Mouse (Mus musculus) liver, adult 2 months (tissue): ENCODE measurements at regions not wholly inside any gene's neighbourhood (a gene's known extent, or its start where the extent isn't known, plus 50 kb on each side); places are given as distances from the start of the nearest gene placed in this dataset.

ENCODE experiments used
- DNase-seq: peaks from one replicate; pipeline ENCODE4 v3.0.0-alpha.2; 2011; ENCODE audit warnings: low read depth, low spot score; ENCODE audit errors: extremely low read depth
- H3K27ac ChIP-seq: fragments of 200-500 bp; replicated peaks from 2 replicates; pipeline ENCODE4 v1.5.1; 2012; ENCODE audit warnings: low read depth, mild to moderate bottlenecking, control low read depth, inconsistent platforms, low read length; ENCODE audit not compliant: insufficient read depth
- H3K27me3 ChIP-seq: fragments of 200-500 bp; 2 replicates; pipeline ENCODE4 v1.6.1; 2012; ENCODE audit warnings: mild to moderate bottlenecking, moderate library complexity, low read length, inconsistent platforms; ENCODE audit not compliant: control insufficient read depth, insufficient read depth
- H3K36me3 ChIP-seq: fragments of 200-500 bp; 2 replicates; pipeline ENCODE4 v1.6.1; 2012; ENCODE audit warnings: low read length, inconsistent platforms; ENCODE audit not compliant: control insufficient read depth, insufficient read depth
- H3K4me1 ChIP-seq: fragments of 200-500 bp; 2 replicates; pipeline ENCODE4 v1.6.1; 2011; ENCODE audit warnings: low read length; ENCODE audit not compliant: control insufficient read depth, insufficient read depth
- H3K4me3 ChIP-seq: fragments of 200-500 bp; 2 replicates; pipeline ENCODE4 v1.5.1; 2011; ENCODE audit warnings: low read depth, mild to moderate bottlenecking, control low read depth, low read length, moderate library complexity; ENCODE audit not compliant: insufficient read depth
- H3K79me2 ChIP-seq: fragments of 200-500 bp; 2 replicates; pipeline ENCODE4 v1.6.1; 2012; ENCODE audit warnings: inconsistent platforms, mild to moderate bottlenecking, low read length, moderate library complexity; ENCODE audit not compliant: control insufficient read depth, insufficient read depth
- H3K9ac ChIP-seq: fragments of 200-500 bp; 2 replicates; pipeline ENCODE4 v1.6.1; 2012; ENCODE audit warnings: low read depth, mild to moderate bottlenecking, control low read depth, inconsistent platforms, low read length
- CTCF ChIP-seq: fragments of 200-500 bp; IDR thresholded peaks from 2 replicates; pipeline ENCODE4 v1.5.1; 2011; ENCODE audit warnings: low read depth, low read length, control low read depth
- POLR2A ChIP-seq: fragments of 200-500 bp; IDR thresholded peaks from 2 replicates; pipeline ENCODE4 v1.6.1; 2011; ENCODE audit warnings: low read length, control low read depth; ENCODE audit not compliant: insufficient read depth; ENCODE audit errors: extremely low read depth
- WGBS: fragments of 180-500 bp; shearing (Covaris S2); methylation state at CpG from one replicate; pipeline ENCODE4 v1.1.7; 2018; 5-methylcytosine and 5-hydroxymethylcytosine counted together

GRCm38 (mm10) chr4:55894116-55894885 lies 362.0 kb upstream of the Klf4 start:
- DNase-seq, result no peak
- H3K36me3 ChIP-seq, result no peaks in the 10 kb centered on the region
- H3K4me3 ChIP-seq, result no peak overlapping the region
- H3K27me3 ChIP-seq, result peaks cover 5% of the 10 kb centered on the region
- WGBS, result 72% methylated on average over 12 of the region's 12 CpGs
- no peaks in the 10 kb centered on the region for H3K4me1 ChIP-seq
- TF ChIP-seq POLR2A, result no peak
- TF ChIP-seq CTCF, result no peak
- H3K9ac ChIP-seq, result no peak overlapping the region
- H3K27ac ChIP-seq, result no peak overlapping the region
- no peaks in the 10 kb centered on the region for H3K79me2 ChIP-seq

GRCm38 (mm10) chr4:55891656-55892055 lies 359.4 kb upstream of the Klf4 start:
- Histone ChIP-seq H3K36me3 (no peaks in the 10 kb centered on the region), H3K4me3 (no peak overlapping the region)
- WGBS, result 83% methylated on average over 10 of the region's 10 CpGs

DNA sequence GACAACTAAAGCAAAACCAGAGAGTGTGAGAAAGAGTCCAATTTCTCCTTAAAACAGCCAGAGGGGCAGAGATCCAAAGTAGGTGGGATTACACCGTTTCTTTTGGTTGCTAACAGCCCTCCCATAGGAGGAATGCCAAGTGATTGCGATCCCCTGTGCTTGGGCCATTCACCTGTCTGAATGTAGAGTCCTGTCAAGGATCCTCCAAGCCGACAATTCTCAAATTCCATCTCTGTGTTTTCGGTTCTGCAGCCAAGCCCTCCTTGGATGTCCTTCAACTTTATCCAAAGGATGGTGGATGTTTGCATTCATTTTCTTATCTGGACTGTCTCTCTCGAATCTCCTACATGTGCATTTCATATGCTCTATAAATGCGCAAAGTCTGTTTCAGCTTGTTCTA lies 355.3 kb upstream of the Klf4 start:
- peaks cover 5% of the 10 kb centered on the region for H3K27me3 ChIP-seq
- no peaks in the 10 kb centered on the region for H3K79me2 ChIP-seq
- H3K36me3 ChIP-seq, result no peaks in the 10 kb centered on the region
- no peak overlapping the region for H3K27ac ChIP-seq
- H3K4me1 ChIP-seq, result no peaks in the 10 kb centered on the region
- WGBS, result 81% methylated on average over 6 of the region's 6 CpGs
- H3K4me3 ChIP-seq, result no peak overlapping the region
- no peak for DNase-seq
- H3K9ac ChIP-seq, result no peak overlapping the region
- TF ChIP-seq POLR2A, result no peak
- TF ChIP-seq CTCF, result no peak

More at GRCm38 (mm10) chr4:55891656-55892055, 359.4 kb upstream of the Klf4 start:
- TF ChIP-seq CTCF (no peak), POLR2A (no peak)
- Histone ChIP-seq H3K27me3 (peaks cover 5% of the 10 kb centered on the region), H3K4me1 (no peaks in the 10 kb centered on the region), H3K27ac (no peak overlapping the region), H3K79me2 (no peaks in the 10 kb centered on the region), H3K9ac (no peak overlapping the region)
- DNase-seq, result no peak

DNA sequence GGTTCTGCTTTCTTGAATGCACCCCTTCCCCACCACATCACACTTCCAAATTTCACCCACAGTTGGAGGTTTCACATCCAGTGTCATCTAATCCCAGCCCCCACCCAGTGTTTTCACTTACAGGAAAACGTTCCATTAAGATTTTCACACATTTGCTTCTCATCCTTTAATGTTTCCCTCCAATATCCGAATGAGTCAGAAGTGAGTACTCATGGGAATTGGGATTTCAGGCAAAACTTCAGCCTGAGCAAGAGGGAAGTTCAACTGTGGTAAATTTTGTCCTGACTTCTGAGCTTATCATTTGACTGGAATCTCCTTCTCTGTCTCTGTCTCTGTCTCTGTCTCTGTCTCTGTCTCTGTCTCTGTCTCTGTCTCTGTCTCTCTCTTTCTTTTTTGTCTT lies 350.3 kb upstream of the Klf4 start:
- Histone ChIP-seq H3K36me3 (no peaks in the 10 kb centered on the region), H3K4me1 (no peaks in the 10 kb centered on the region), H3K4me3 (no peak overlapping the region), H3K9ac (no peak overlapping the region), H3K79me2 (no peaks in the 10 kb centered on the region), H3K27ac (no peak overlapping the region), H3K27me3 (no peaks in the 10 kb centered on the region)
- WGBS, result 33% methylated on average over 2 of the region's 2 CpGs
- TF ChIP-seq CTCF, result no peak
- no peak for TF ChIP-seq POLR2A
- DNase-seq, result no peak

DNA sequence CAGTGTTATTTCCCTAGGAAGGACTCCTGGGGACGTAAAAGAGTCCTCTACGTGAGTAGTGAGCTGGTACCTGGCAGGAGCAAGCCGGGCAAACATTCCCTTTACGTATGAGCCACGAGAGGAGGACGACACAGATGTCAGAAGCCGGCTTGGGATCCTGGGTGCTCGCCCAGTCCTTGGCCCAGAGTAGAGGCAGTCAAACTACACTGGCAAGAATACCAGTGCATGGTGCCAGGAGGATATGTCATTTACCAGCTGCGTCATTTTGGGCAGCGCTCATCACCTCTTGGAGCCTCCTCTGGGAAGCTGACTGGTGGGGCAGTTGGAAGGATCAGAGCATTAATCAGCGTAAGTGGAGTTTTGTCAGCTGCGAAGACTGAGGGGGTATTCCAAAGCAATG lies 343.0 kb upstream of the Klf4 start:
- 89% methylated on average over 12 of the region's 12 CpGs for WGBS
- H3K4me1 ChIP-seq, result no peaks in the 10 kb centered on the region
- no peak overlapping the region for H3K4me3 ChIP-seq
- H3K9ac ChIP-seq, result no peak overlapping the region
- H3K27ac ChIP-seq, result no peak overlapping the region
- no peaks in the 10 kb centered on the region for H3K79me2 ChIP-seq
- no peaks in the 10 kb centered on the region for H3K27me3 ChIP-seq
- TF ChIP-seq POLR2A, result no peak
- no peak for TF ChIP-seq CTCF
- DNase-seq, result peak; percentile 2
- H3K36me3 ChIP-seq, result no peaks in the 10 kb centered on the region

DNA sequence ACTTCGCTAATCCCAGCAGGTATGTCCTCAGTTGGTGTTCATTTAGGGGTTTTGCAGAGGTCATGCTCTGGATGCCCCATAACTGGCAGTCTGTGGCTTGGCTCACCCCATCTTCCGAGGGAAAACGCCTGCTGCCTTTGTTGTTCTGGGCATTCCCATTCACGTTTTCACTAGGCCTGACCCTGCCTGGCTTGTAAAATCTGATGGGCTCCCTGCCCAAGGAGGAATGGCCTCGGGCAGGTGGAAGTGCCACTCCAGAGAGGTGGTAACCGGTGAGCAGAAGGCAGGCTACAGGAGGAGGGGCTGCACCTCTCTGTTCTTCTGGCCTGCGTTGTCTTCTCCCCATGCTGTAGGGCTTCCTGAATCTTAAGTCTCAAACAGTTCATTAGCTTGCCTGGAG lies 342.6 kb upstream of the Klf4 start:
- no peaks in the 10 kb centered on the region for H3K36me3 ChIP-seq
- DNase-seq, result no peak
- TF ChIP-seq POLR2A (no peak), CTCF (no peak)
- WGBS, result 71% methylated on average over 7 of the region's 7 CpGs
- H3K79me2 ChIP-seq, result no peaks in the 10 kb centered on the region
- H3K9ac ChIP-seq, result no peak overlapping the region
- no peaks in the 10 kb centered on the region for H3K27me3 ChIP-seq
- H3K27ac ChIP-seq, result no peak overlapping the region
- H3K4me3 ChIP-seq, result no peak overlapping the region
- no peaks in the 10 kb centered on the region for H3K4me1 ChIP-seq
